Mouse (Mus musculus): ENCODE data around the gene Sncg.
"Not testable (repeated sequence)": the region's sequence is repeated elsewhere in the genome, so short reads cannot be mapped to it uniquely, and the experiment has no call there.

Sncg gene

GRCm38 (mm10) chr14:34370921-34371320 lies 3.7 kb downstream of the Sncg start:
- DNase-seq (ENCODE audit: low spot score in 2 of 2) = no peak

GRCm38 (mm10) chr14:34370203-34370602 lies 4.4 kb downstream of the Sncg start:
- DNase-seq (ENCODE audit: low spot score in 2 of 2) = no peak

DNA sequence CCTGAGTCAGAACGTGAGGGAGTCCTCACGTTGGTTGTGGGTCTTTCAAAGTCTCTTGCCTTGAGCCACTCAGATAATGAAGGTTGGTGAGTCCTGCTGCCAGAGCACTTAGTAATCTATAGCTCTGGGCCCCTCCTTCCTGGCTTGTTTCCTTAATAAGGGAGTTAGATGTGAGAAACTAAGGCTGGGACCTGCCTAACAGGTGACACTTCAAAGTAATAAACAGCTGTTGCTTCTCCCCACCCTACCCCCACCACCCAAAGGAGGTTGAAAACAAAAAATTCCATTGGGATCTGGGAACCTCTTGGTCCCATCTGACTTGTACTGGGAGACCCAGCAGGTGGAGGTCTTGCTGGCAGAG lies 9.5 kb downstream of the Sncg start:
- DNase-seq (ENCODE audit: low spot score in 2 of 2) = no peak

DNA sequence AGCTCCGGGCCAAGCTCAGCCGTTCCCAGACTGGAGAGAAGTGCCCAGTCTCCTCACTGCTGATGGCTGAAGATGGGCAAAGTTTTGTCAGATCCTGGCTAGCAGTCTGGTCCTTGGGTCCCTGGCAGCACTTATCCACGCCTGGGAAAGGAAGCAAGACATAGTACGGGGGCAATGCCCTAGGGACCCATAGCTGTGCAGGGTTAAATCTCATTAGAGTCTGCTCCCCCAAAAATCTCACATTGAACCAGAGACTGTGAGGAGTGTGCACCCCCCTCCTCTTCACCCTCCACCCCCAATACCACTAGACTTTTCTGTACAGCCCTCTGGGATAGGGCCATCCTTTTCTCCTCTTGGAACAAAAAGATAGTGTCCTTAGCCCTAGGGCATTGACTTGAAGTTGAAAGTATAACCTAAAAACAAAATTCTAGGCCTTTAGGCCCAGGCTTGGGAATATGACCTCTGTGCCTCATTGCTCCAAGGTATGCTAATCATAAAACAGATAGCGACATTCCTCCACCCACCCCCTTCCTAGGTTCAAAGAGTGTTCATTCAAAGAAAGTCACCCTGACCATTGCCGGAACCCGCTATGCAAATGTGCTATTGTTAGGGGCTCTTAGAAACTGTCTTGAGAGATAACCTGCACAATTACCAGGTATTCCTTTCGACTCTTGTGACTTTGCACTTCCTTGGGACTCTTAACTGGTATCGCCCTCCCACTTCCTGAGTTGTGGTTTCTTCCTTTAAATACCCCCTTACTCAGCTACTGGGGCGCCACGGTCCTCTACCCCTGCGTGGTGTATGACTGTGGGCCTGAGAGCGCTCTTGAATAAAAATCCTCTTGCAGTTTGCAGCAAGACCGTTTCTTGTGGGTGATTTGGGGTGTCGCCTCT lies 10.1 kb downstream of the Sncg start:
- DNase-seq (ENCODE audit: low spot score in 2 of 2) = not testable (repeated sequence)

GRCm38 (mm10) chr14:34363490-34364253 lies 10.9 kb downstream of the Sncg start:
- DNase-seq (ENCODE audit: low spot score in 2 of 2) = peak; percentile 20 to 23

DNA sequence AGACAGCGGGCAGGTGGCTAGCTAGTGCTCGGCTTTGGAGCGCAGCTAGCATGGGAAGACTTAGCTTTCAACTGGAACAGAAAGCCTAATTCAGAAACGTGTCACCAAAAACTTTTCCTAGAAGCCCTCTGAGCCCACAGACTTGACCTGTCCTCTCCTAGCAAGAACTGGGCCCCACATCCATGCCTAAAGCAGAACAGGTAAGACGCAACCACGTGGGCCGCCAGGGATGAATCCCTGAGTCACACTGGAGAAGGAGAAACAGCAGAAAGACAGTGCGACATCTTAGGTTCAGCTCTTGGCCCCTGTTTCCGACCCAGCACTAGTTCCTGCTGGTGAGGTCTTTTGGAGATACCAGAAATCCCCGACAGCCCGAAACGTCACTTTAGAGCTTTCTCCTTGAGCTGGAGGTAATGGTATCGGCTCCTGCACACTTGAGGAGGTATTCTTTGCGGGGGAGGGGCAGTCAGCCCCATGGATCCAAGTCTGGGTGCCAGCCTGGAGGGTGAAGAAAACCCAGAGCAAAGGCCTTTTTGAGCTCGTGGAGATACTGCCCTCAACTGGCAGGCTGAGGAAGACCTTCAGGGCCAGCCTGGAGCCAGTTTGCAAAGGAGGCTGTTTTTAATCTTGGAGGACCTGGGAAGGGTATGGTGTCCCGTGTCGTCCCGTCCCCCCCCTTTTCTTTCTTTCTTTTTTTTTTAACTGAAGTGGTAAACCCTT lies 11.7 kb downstream of the Sncg start:
- peak; percentile 39 to 55 for DNase-seq (ENCODE audit: low spot score in 2 of 2)

DNA sequence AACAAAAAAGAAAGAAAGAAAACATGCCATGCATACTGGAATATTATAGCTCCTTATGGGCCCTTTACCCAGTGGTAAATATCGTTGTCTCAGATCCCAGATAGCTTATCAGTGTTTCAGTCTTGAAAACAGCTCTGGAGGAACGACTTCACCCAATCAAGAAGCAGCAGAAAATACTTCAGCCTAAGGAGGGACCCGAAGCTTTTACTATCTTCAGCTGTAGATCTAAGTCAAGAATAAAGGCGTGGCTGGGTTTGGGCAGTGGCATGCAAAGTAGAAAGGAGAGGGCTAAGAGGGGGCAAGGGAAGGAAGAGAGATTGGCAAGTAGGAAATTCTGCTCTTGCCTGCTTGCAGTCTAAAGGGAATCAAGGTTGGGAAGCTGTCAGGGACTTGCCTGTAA lies 12.5 kb downstream of the Sncg start:
- no peak for DNase-seq (ENCODE audit: low spot score in 2 of 2)

GRCm38 (mm10) chr14:34360251-34360650 lies 14.3 kb downstream of the Sncg start:
- DNase-seq (ENCODE audit: low spot score in 2 of 2) = no peak

DNA sequence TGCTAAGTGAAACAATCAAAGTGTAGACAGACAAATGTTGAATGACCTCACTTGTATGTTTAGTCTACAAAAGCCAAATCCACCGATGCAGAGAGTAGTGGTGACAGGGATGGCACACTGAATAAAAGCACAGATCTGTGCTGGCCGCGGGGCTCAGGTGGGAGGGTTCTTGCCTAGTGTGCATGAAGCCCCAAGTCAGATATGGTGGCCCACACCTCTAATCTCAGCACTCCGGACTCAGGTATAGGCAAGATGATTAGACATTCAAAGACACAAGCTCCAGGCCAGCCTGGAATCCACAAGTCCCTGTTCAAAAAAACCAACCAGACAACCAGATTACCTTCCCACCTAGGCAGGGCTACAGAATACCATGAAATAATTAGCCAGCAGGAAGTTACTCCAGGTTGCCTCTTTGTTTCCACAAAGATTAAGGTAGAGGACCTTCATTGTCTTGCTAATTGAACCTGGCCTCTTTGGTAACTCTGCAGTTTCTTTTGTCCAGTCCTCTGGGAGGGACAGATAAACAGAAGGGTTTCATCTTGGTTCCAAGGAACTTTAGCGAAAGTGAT lies 14.8 kb downstream of the Sncg start:
- no peak for DNase-seq (ENCODE audit: low spot score in 2 of 2)

DNA sequence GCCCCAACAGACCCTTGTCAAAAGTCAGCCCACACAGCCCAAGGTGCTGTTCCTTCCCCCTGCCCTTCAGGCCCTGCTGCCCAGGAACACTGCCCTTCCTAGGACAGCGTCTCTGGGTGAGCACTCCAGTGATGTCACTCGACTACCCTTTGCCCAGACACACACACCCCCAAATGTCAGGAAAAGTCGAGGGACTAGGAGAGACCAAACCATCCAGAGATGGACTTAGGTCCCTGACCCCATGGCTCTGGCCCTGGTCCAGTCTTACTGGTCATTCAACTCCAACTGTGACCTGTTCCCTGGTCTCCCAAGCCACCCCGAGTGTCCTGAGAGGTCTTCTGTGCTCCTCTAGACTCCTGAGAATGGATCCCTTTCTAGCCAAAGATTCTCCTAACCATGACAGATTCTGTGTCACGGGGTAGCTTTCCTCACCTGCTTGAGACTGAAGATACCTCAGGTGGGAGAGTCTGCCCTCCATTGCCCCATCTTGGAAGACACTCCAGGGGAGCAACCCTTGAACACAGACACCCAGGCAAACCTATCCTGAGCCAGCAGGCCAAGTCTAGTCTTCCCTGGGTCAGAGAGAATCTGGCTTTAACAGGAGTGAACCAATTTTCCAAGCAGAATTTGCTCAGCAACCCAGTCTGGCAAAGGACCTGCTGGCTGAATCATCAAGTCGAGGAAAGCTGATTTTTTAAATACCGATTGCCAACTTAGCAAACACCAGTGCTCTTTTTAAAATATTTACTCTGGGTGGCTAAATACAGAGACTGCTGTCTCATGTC lies 16.7 kb downstream of the Sncg start:
- DNase-seq (ENCODE audit: low spot score in 2 of 2) = no peak

DNA sequence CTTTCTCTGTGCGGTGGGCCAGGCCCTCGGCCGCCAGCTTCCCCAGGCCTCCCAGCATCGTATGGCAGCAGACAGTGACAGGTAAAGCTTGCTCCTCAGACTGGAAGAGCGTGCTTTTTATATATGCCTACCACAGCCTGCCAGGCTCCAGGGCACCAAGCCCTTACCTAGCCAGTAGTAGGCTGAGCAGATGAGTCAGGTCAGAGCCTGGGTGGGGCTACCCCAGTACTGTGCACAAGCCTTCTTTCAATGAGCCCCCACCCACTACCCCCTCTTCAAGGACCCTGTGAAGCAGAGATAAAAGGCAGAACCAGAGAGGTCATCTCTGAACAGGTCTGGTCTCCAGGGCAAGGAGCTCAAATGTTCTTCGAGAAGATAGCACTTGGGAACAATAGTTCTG lies 19.3 kb downstream of the Sncg start, which contains the start of gene Fam25c:
Fam25c (minus strand) TSS at position 133 of the 400 bp plus-strand sequence.
- DNase-seq (ENCODE audit: low spot score in 2 of 2) = no peak

DNA sequence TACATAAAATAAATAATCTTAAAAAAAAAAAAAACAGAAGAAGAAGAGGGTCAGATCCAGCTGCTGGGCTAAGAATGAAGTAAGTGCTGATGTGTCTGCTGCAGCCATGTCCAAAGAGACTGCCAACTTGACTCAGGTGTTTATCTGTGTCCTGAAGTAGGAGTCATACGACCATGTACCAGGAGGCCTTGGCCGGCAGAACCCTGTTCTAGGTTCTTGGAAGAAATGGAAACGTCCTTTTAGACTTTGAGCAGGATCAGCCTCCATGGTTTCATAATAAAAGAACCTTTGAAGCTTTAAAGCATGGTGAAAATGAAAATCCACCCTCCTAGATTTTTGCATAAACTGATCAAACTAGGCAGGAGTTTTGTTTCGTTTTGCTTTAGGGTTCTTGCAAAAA lies 20.1 kb downstream of the Sncg start:
- DNase-seq (ENCODE audit: low spot score in 2 of 2) = no peak

- no peak for DNase-seq (ENCODE audit: low spot score in 2 of 2)
Measured at GRCm38 (mm10) chr14:34353326-34353725, 21.3 kb downstream of the Sncg start.

DNA sequence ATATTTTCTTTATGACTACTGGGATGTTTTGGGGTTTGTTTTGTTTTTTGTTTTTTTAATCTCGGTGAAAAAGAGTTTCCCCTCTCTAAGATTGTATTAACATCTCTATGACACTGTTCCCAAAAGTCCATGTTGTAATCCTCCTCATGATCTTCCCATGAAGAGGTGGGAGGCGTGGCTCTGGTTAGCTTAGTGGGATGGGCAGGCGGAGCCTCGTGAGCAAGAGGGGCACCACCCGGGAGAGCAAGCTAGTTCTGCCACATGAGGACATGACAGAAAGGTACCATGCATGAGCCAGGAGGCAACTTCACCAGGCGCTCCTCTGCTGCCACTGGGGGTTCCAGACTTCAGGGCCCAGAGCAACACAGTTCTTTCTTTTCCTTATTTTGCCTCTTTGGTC lies 22.1 kb downstream of the Sncg start:
- DNase-seq (ENCODE audit: low spot score in 2 of 2) = no peak

GRCm38 (mm10) chr14:34351660-34352059 lies 22.9 kb downstream of the Sncg start:
- DNase-seq (ENCODE audit: low spot score in 2 of 2) = no peak

DNA sequence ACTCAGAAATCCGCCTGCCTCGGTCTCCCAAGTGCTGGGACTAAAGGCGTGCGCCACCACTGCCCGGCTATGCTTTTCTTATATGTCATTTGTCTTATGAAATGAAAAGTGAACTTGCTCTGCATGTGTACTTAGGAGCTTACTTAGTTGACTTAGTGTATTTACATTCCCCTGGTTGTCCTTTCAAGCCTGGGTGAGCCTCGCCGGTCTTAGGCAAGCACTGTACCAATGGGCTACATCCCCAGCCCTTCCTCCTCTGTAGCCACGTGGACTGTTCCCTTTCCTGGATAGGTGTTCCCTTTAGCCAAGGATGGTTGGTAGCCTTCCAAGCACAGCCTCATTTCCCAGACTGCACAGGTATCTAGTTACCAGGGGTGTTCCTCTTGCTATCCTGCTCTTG lies 25.6 kb downstream of the Sncg start:
- no peak for DNase-seq (ENCODE audit: low spot score in 2 of 2)

DNA sequence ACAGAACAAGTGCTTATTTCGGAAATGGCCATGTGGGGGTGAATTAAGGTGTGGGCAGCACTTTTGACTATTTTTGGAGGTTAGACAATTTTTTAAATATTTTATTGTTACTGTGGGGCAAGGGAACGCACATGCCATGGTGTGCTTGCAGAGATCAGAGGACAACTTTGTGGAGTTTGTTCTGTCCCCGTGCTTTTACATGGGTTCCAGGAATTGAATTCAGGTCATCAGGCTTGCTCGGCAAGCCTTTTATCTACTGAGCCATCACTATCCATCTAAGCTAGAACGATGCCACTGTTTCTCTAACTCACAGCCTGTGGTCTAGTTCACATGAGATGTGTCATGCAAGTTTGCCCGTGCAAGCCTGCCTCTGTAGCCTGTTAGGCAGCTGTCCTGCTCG lies 26.3 kb downstream of the Sncg start:
- DNase-seq (ENCODE audit: low spot score in 2 of 2) = no peak

DNA sequence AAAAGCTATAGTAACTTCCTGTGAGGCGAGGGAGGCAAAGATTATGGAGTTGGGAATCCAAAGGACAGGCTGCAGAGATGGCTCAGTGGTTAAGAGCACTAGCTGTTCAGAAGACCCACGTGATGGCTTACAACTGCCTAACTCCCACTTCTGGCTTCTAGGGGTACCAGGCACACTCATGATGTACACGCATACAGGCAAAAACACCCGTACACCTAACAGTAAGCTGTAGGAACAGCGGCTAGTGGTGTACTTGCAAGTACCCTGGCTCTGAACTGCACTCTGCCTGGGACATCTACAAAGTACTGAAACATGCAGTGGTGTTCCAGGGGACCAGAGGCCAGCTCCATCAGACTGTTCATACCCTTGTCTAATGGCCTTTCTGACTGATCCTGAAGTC lies 27.5 kb downstream of the Sncg start:
- no peak for DNase-seq (ENCODE audit: low spot score in 2 of 2)

GRCm38 (mm10) chr14:34345771-34346566 lies 28.6 kb downstream of the Sncg start:
- no peak for DNase-seq (ENCODE audit: low spot score in 2 of 2)

DNA sequence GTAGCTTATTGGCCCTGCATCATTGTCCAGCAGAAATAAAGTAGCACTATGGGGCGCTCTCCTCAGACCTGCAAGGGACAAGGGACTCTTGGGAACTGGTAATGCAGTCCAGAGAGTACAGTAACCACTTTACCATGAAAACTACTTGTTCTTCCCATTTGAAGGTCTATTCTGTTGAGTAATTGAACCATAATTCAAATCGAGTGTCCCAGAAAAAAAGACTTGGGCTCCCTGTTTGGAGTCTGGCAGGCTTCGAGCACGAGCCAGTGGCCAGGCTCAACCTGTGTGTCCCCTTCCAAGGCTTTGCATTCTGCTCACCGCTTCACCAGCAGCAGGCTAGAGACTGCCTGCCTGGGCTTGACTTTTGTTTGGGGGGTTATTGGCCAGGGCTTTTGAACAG lies 30.2 kb downstream of the Sncg start:
- no peak for DNase-seq (ENCODE audit: low spot score in 2 of 2)

Measured in right cerebral cortex, postnatal 36 days (tissue).